Mouse (Mus musculus): ENCODE measurements around the gene Adgrg1. TPM values are rescaled to one million over a fixed set of nuclear protein-coding genes. Genes with fewer than 3 reads are reported as not detected.

Gene Adgrg1
- polyA plus RNA-seq, 1 experiment from 2014 or later = 4.4 TPM

Other genes with a start within 250 kb of the Adgrg1 start
- gene Ccl22, start 229.2 kb upstream of the Adgrg1 start, polyA plus RNA-seq (2015; fragmentation: Nextera tagmentation; extraction: Ambion mirVana) = not detected in 2 replicates
- 11.2 and 12.9 TPM in 2 replicates for gene Cx3cl1, start 202.7 kb upstream of the Adgrg1 start, polyA plus RNA-seq (2015; fragmentation: Nextera tagmentation; extraction: Ambion mirVana)
- gene Ccl17, start 164.3 kb upstream of the Adgrg1 start, polyA plus RNA-seq (2015; fragmentation: Nextera tagmentation; extraction: Ambion mirVana) = 0.43 and 0.63 TPM in 2 replicates
- gene Coq9, start 136.4 kb upstream of the Adgrg1 start, polyA plus RNA-seq (2015; fragmentation: Nextera tagmentation; extraction: Ambion mirVana) = 133 and 142 TPM in 2 replicates
- 90.9 and 98.2 TPM in 2 replicates for gene Ciapin1, start 136.4 kb upstream of the Adgrg1 start, polyA plus RNA-seq (2015; fragmentation: Nextera tagmentation; extraction: Ambion mirVana)
- 107 and 129 TPM in 2 replicates for gene Polr2c, start 117.3 kb upstream of the Adgrg1 start, polyA plus RNA-seq (2015; fragmentation: Nextera tagmentation; extraction: Ambion mirVana)
- 35.5 and 38.2 TPM in 2 replicates for gene Dok4, start 98.4 kb upstream of the Adgrg1 start, polyA plus RNA-seq (2015; fragmentation: Nextera tagmentation; extraction: Ambion mirVana)
- 18.2 and 18.7 TPM in 2 replicates for gene Ccdc102a, start 56.7 kb upstream of the Adgrg1 start, polyA plus RNA-seq (2015; fragmentation: Nextera tagmentation; extraction: Ambion mirVana)
- gene Adgrg5, start 51.1 kb upstream of the Adgrg1 start, polyA plus RNA-seq (2015; fragmentation: Nextera tagmentation; extraction: Ambion mirVana) = 0.18 and 0.32 TPM in 2 replicates
- 3.0 and 3.1 TPM in 2 replicates for gene Adgrg3, start 42.9 kb downstream of the Adgrg1 start, polyA plus RNA-seq (2015; fragmentation: Nextera tagmentation; extraction: Ambion mirVana)
- gene Drc7, start 80.4 kb downstream of the Adgrg1 start, polyA plus RNA-seq (2015; fragmentation: Nextera tagmentation; extraction: Ambion mirVana) = not detected in 2 replicates
- 16.0 and 16.1 TPM in 2 replicates for gene Katnb1, start 106.4 kb downstream of the Adgrg1 start, polyA plus RNA-seq (2015; fragmentation: Nextera tagmentation; extraction: Ambion mirVana)
- gene Kifc3, start 228.1 kb downstream of the Adgrg1 start, polyA plus RNA-seq (2015; fragmentation: Nextera tagmentation; extraction: Ambion mirVana) = 10.6 and 12.1 TPM in 2 replicates

Data from heart, embryonic 13.5 days (tissue).